Mouse (Mus musculus) adrenal gland, postnatal 4 days (tissue): ENCODE results near the gene Golga2. TPM values are rescaled to one million over a fixed set of nuclear protein-coding genes. Genes with fewer than 3 reads are reported as not detected.

Source experiments
- DNase-seq, 2 experiments: peaks; one replicate each; pipeline ENCODE4 v3.0.0; 2021 to 2022; ENCODE audit warnings: low spot score in 2 of 2, mixed read lengths in 2 of 2
- long read RNA-seq, 2 experiments: library from polyadenylated mRNA; stranded (forward); transcript quantifications; one replicate each; pipeline ENCODE4 v2.0.0; 2021
- total RNA-seq, 2 experiments: library from RNA; stranded (reverse); gene quantifications; 2 replicates each; pipeline ENCODE4 v1.2.3; 2021

Gene Golga2
- total RNA-seq, result 10 to 100 TPM; 78.6 to 80.4 TPM
- long read RNA-seq, experiment 1, full-length matches to known transcripts, result 18 of 35 reads
- long read RNA-seq, experiment 1, partial matches to known transcripts, result 10 of 35 reads
- long read RNA-seq, experiment 1, other reads (novel, unspliced or antisense), result 7 of 35 reads
- long read RNA-seq, experiment 2, full-length matches to known transcripts, result 27 of 62 reads
- long read RNA-seq, experiment 2, partial matches to known transcripts, result 17 of 62 reads
- long read RNA-seq, experiment 2, other reads (novel, unspliced or antisense), result 18 of 62 reads

DNA sequence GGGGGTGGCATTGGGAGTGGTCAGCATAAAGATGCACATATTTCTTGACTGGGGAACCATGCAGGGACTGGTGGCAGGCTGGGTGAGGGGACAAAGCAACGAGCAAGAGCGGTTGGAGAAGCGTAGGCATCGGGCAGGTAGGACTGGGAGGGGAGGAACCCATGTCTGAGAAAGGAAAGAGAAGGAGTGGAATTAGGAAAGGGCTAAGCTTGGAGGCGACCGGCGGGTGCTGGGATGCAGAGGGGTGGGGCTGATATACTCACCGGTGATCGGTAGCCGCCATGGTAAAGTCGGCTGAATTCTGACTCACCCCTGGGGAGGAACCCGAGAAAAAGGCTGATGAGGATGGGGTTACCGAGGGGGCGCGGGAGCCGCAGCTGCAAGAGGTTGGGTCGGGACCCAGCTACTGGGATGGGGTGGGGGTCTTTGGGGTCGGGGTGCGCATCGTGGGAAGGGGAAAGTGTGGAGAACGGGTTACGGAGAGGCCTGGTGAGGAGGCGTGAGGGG lies at the start of gene Golga2:
Gene Golga2 (plus strand): TSS at position 51 of the 507 bp plus-strand sequence.
- DNase-seq, result peak in 1 of 2 experiments; percentile 27

DNA sequence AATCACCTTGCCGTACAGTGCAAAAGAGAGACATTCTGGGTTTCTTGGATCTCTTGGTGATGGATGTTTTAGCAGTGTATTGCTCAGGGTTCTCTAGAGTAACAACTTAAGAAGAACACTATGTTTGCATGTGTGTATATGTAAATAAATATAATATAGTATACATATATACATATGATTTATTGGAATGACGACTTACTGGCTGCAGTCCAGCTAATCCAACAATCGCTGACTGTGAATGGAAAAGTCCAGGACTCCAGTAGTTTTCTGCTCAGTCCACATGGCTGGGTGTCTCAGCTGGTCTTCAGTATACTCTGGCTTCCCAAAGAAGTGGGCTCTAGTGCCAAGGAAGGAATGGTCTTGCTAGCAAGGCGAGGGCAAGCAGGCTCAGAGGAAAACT lies 49.6 kb upstream of the Golga2 start:
- DNase-seq, result no peak

DNA sequence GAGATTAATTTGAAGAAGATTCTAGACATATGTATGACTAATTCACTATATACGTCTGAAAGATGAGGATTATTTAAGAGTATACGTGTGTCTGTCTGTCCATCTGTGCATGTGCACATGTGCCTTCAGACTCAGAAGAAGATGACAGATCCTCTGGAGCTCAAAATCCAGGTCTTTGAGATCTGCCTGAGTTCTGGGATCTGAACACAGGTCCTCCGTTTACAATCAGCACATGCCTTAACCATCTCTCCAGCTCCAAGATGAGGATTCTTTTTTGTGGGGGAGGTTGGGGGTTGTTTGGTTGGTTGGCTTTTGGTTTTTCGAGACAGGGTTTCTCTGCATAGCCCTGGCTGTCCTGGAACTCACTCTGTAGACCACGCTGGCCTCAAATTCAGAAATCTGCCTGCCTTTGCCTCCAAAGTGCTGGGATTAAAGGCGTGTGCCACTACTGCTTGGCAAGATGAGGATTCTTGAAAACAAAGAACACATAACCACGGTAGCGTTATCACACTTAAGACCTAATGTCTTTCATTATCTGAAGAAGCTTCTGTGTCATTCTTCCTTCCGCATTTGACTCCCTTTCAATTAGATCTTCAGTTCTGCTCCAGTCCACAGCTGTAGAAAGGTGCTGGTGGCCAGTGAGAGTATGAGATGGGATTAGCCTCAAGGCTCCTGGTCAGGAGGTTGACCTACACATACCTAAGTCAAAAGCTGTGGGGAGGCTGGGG lies 48.3 kb upstream of the Golga2 start:
- DNase-seq, result no peak

DNA sequence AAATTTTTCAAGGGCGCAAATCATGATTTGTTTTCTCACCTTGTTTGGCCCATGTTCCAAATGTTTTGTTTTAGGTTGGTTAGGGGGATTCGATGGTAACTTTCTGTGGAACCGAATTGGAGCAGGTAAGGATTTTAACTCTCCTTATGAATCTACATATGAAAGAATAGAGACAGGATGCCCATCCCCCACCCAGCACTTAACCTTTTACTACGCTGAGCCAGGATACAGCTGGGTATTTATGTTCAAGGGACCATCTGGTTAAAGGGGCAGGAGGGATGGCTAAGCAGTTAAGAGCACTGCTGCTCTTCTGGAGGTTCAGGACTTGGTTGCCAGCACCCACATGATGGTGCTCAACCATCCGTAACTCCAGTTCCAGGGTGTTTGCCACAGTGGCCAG lies 46.6 kb upstream of the Golga2 start:
- no peak for DNase-seq

DNA sequence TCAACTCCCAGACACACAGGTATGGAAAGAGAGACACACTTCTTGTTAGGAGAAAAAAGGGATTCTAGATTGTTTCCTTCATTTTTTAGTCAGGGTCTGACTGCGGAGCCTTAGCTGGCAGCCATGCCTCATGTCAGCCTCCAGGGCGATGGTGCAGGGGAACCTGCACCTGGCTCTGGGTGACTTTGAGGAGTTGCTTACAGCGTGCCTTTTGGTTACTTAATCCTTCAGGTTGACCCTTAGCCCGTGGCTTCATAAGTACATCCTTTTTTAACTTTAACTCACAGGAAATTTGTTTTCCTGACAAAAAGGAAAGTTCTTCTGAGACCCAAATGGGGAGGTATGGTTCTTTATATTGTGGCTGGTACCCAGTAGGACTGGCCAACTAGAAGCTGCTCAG lies 44.2 kb upstream of the Golga2 start:
- no peak for DNase-seq

DNA sequence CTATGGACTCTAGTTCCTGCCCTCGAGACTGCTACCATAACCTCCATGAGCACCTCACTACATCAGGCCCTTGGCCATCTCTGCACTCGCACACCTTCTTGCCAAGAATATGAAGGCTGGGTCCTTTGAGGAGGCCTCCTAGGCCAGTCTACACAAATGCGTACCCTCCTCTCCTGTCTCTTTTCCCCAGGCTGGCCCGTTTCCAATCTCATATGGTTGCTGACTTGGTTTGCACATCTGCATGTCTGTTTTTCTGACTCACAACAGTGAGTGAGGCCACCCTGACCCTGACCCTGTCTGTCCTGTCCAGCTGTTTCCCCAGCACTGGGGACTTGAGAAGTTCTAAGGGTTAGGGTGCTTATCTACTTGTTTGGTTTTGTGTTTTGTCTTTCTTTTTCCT lies 40.4 kb upstream of the Golga2 start:
- DNase-seq, result no peak

DNA sequence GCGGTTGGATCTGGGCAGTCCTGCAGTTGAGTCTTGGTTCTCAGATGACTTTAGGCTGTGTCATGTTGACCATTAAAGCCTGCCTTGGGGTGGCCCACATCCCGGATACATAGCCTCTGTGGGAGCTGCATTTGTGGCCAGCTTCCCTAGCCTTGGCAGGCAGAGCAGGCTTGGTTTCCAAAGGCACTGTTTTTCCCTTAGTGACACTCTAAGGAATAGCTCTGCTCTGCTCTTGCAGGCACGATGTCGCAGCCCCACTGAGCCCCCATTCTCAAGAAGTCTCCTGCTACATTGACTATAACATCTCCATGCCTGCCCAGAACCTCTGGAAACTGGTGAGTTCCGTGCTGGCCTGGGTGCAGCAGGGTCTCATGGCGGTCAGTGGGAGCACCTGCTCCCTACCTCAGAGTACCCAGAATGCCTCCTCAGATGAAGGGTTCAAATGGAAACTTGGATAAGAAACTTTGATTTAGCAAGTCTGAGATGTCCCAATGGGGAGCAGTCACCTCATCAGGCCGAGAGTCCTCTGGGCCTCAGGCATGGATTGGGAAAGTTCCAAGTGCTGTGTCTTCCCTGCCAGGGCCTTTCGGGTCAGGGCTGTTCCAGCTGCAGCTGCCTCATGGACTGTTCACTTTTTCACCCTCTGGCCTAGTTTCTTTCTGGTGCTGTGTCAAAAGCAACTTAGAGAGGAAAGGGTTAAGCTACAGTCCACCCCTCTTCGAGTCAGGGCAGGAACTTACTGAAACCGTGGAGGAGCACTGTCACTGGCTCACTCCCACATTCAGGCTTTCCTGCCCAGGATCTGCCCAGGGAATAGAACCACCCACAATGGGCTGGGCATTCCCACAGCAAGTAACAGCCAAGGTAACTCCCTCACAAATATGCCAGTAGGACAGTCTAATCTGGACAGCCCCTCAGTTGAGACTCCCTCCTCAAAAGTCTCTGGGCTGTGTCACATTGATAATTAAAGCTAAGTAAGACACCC lies 38.5 kb upstream of the Golga2 start:
- no peak for DNase-seq

DNA sequence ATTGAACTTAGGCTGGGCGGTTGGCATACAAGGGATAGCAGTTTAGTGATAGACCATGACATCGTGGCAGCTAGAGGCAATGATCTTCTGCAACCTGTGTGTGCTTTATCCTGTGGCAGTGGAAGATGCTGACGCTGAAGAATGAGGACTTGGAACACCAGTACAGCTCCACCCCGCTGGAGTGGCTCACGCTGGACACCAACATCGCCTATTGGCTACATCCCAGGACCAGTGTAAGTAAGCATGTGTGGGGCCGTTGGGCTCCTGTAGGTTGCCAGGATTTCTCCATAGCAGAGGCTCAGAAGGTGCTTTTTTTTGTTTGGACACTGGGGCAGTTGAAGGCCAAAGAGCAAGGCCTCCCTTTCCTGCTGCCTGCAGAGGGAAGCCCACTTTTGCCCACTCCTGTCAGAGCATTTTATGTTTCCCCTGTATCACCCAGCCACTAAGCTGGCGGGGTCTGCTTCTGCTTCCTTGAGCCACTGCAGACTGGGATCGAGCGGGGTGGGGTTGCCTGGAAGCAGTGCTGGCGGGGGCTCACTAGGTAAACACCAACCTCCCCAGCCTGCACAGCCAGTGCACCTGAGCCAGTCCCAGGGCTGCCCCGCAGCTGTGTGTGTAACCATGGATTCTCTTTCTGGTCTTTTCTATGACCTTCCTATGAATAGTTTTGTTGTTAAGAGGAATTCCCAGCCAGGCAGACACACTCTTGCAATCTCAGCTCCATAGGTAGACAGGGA lies 35.2 kb upstream of the Golga2 start:
- DNase-seq, result no peak

DNA sequence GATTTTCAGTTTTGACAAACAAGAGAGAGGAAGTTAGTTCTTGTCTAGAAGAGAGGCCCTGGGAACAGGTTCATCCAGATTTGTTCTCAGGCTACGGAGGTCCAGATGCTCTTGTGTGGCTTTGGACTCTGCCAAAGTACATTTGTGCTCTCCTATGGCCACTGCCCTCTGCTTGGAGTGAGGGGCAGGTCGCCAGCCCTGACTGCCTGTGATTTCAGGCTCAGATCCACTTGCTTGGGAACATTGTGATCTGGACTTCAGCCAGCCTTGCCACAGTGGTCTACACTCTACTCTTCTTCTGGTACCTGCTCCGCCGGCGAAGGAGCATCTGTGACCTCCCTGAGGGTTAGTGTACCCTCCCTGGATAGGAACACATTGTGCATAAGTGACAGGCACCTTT lies 34.5 kb upstream of the Golga2 start:
- DNase-seq, result no peak

DNA sequence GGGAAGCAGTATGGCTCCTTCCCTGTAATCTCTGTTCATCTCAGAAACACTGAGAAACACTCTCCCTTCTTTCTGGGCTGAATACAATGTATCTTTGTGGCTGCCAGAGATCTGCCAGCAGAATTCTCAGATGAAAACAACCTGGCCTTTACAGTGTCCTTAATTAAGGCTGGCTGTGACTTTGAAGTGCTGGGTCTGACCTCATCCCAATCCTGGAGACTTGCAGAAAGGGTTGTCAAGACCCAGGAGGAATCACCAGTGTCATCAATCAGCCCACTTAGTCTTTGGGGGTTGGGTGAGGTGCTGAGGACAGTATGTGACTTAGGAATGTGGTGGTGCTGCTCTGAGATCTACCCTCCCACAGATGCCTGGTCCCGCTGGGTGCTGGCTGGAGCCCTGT lies 33.8 kb upstream of the Golga2 start:
- DNase-seq, result no peak

DNA sequence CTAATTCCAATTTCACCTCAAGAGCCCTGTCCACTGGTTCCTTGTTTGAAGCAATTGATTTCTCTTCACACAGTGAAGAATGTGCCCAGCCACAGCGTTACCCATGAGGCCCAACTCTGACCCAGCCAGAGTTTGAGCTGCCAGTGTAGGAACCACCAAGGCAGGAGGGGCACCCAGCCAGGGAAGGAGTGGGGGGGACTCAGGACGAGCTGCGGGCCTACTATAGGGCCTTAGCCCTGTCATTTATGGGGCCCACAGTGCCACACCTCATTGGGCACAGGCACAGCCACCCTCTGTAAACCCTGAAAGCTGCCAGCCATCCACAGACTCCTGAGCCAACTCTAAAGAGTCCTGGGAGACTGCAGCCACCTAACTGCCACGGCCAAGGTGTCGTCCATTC lies 32.6 kb upstream of the Golga2 start:
- DNase-seq, result no peak

DNA sequence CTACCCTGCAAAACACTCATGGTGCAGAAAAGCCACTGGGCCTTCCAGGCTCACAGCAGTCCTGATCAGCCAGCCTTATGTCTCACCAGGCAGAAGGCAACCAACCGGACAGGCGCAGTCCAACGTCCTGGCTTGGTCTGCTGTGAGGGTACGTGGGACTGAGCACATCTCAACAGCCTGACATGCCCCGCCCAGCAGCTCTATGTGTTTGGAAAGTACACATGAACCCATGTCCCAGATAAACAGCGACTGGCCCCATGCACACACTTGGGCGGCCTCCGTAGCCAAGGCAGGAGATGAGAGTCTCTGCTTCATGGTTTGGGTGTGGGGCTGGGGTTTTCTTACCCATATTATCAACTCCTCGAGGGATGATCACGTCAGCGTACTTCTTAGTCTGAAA lies 30.9 kb upstream of the Golga2 start:
- DNase-seq, result no peak

DNA sequence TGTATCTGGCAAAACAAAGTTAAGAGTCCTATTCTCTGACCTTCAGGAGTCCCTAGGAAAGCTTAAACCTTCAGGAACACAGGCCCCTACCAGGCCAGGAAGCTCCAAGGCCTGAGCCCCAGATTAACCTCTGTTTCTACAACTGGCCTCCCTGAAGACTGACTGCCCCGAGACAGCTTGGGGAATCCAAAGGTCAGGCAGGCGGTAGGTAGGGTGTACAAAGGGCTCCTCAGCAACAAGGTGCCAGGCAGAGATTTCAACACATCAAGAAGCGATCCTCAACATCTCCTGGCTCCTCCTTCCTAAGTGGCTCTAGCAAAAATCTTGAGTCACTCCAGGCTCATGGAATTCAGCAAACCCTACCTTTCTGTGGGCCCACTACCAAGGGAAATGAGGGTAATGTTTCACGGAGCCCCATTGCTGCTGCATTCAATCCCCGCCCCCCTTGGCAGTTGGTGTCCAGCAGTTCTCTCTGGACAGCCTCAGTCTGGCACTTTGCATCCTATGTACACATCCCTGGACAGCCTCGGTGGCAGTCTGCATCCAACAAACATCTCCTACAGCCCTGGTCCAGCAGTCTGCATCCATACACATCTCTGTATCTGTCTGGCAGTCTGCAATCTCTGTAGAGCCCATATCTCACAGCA lies 28.2 kb upstream of the Golga2 start:
- DNase-seq, result no peak

DNA sequence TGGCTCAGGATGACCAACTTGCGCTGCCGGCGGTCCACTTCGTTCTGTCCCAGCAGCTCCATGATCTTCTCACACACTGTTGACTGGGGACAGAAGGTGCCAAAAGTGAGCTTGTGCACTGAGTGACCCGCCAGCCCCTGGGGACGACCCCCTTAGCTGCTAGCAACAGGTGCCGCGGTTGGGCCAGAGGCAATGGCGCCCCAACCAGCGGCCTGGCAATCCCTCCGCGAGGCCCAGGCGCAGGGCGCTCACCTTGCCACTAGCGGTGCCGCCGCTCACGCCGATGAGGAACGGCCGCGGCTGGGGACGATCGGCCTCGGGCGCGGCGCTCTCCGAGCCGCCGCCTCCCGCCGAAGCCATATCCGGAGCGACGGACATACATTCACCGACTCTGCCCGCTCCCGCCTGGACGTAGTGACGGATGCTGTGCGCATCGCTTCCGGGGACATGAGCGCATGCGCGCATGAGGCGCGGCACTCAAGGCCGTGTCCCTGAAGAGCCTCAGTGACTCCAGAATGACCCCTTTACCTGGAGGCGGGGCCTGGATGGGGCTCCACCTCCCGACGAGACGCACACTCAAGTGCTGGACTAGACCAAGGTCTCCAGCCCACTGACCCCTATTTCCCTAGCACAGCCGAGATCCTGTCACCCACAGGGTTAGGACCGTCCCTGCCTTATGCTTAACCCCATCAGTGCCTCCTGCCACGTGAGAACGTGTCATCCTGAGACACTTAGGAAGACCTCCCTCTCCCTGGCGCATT lies 27.3 kb upstream of the Golga2 start, which contains the start of gene Uck1:
Gene Uck1 (minus strand): TSS at position 503 of the 761 bp plus-strand sequence.
- peak; percentile 62 to 81 for DNase-seq

DNA sequence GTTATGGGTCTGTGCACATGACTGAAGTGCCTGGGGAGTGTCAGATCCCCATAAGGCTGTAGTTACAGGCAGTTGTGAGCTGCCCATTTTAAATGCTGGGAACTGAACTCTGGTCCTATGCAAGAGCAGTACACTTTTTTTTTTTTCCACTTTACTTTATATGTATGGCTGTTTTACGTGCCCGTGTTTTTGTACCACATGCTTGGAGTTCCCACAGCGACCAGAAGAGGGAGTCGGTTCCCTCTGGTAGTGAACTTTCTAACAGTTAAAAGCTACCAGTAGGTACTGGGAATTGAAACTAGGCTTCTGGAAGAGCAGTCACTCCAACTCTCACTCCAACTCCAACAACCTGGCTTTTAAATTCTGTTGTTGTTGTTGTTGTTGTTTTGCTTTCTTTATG lies 26.5 kb upstream of the Golga2 start:
- DNase-seq, result no peak

DNA sequence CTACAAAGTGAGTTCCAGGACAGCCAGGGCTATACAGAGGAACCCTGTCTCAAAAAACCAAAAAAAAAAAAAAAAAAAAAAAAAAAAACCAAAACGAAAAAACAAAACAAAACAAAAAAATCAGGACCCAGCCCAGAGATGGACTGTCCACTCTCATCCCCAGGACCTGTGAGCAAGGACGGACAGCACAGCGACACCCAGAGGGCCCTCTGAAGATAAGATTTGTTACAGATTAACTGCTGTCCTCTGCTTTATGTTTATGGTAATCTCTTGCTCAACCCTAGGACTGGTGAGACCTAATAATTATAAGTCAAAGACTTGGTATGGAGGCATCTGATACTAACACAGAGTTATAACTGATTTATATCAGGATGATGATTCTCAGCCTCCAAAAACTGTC lies 11.4 kb upstream of the Golga2 start:
- DNase-seq, result no peak

DNA sequence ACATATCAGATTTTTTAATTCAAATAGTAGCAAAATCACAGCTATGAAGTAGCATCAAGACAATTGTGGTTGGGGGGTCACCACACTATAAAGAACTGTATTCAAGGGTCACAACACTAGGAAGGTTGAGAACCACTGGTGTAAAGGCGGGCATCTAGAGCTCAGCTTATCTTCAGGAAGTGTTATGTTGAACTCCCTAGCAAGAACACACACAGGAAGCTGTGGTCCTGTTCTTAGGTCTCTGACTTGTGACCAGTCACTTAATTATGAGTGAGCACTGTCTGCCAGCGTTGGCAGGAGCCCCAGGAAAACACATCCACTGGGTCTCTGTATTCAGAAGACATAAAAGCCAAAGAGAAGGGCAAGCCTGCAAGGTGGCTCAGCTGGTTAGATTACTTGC lies 4.9 kb upstream of the Golga2 start:
- no peak for DNase-seq

DNA sequence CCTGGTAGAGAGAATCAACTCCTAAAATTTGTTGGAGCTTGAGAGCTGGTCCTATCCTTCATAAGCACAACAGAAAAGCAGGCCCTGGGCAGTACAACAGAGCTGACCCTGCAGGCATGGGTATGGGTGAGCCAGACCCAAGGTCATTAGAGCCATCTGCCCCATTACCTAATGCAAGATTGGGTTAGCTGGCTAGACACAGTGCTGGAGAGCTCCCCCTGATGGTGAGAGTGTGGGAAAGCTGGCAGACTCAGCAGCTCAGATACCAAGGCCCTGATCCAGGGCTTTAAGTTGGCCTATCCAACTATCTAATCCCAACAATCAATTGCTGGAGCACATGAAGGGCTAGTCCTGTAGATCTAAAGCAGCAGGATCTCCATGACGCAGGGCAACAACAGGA lies 4.5 kb upstream of the Golga2 start:
- DNase-seq, result peak in 1 of 2 experiments; percentile 61

DNA sequence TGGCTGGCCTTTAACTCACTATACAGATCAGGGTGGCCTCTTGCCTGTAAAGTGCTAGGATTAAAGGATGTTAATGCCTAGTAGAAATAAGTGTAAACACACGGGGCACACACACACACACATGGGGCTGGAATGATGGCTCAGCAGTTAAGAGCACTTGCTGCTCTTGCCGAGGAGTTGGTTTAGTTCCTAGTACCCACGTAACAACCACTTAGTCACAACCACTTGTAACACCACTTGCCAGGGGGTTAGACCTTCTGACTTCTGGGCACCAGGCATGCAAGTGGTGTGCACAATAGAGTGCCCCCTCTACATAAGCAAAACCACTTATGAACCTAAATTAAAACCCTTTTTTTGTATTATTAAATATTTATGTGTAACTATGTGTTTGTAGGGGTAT lies 3.2 kb upstream of the Golga2 start:
- DNase-seq, result no peak
